Mouse (Mus musculus): ENCODE results near the gene Parvb. TPM values are rescaled to one million over a fixed set of nuclear protein-coding genes. Genes with fewer than 3 reads are reported as not detected.

Parvb gene
- polyA plus RNA-seq, 1 experiment, result 5.4 TPM

GRCm38 (mm10) chr15:84196486-84197165 is 35.2 kb upstream of the Parvb start:
- TF ChIP-seq CTCF (IDR thresholded peaks at IDR 0.05; ENCODE audit: control insufficient read depth, insufficient read depth, insufficient replicate concordance, low read depth, low read length) (no peak), POLR2A (IDR thresholded peaks at IDR 0.05; ENCODE audit: control insufficient read depth, low read depth, low read length) (no peak)
- Histone ChIP-seq H3K4me1 (ENCODE audit: control insufficient read depth, insufficient read depth, low read length) (peaks cover 5% of the 10 kb centered on the region), H3K27me3 (ENCODE audit: control insufficient read depth, insufficient read depth, low read length) (no peaks in the 10 kb centered on the region), H3K4me3 (ENCODE audit: control insufficient read depth, low read depth, low read length) (no peak overlapping the region), H3K27ac (ENCODE audit: control insufficient read depth, insufficient read depth, low read depth, low read length) (no peak overlapping the region), H3K36me3 (ENCODE audit: control insufficient read depth, insufficient read depth, low read length) (no peaks in the 10 kb centered on the region; the same call in 1 of the 2 replicates)

DNA sequence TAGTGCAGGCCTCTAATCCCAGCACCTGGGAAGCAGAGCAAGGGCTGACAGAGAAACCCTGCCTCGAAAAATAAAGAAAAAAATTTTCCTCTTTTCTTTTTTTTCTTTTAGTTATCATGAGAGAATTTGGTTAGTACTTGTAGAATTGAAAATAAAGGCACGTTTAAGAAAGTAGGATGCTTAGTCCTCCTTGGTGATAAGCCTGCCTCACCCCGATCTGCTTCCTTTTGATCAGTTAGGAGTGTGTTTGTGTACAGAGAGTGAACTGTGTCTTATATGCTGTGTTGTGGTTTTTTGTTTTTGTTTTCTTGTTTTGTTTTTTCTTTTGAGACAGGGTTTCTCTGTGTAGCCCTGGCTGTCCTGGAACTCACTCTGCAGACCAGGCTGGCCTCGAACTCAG is 24.5 kb upstream of the Parvb start:
- peaks cover 3% of the 10 kb centered on the region for H3K36me3 ChIP-seq (ENCODE audit: control insufficient read depth, insufficient read depth, low read length)
- H3K4me1 ChIP-seq (ENCODE audit: control insufficient read depth, insufficient read depth, low read length), result peaks cover 2% of the 10 kb centered on the region; the same call in 1 of the 2 replicates
- no peak overlapping the region for H3K4me3 ChIP-seq (ENCODE audit: control insufficient read depth, low read depth, low read length)
- TF ChIP-seq POLR2A (IDR thresholded peaks at IDR 0.05; ENCODE audit: control insufficient read depth, low read depth, low read length) (no peak), CTCF (IDR thresholded peaks at IDR 0.05; ENCODE audit: control insufficient read depth, insufficient read depth, insufficient replicate concordance, low read depth, low read length) (no peak)
- no peaks in the 10 kb centered on the region for H3K27me3 ChIP-seq (ENCODE audit: control insufficient read depth, insufficient read depth, low read length)
- H3K27ac ChIP-seq (ENCODE audit: control insufficient read depth, insufficient read depth, low read depth, low read length), result no peak overlapping the region

DNA sequence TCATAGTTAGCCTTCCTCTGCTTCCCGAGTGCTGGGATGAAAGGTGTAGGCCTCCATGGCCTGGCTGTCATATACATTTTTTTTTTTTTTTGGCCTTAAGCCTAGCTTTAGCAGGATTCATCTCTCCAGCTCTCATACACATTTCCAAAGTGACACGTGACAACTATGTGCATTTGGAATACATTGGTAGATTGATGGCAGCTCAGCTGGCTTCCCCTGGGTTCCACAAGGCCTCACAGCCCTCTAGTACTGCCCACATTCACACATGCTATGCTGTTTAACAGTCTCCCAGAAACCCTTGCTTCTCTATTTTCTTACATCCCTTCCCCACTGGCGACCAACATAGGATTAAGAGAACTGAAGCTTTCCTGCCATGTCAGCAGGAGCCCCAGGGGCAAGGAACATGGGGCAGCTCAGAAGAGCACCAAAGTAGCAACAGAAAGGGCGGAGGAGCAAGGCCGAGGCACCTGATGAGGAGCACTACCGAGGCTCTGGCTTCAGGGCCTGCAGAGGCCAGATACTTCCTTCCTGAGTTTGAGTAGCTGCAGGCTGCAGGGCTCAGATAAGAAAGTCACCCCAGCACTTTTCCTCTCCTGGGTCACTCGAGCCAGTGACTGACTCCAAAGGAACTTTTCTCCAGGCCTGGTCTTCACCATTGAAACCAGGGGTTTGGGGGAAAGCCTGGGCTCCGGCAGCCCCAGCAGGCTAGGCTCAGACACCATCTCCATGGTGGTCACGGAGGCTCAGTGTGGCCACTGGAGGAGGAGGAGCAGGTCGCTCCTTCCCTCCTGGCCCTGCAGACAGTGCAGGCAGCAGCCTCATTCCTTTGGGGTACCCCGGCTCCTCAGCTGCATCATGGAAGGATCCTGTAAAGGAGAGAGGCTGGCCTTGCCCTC is 22.1 kb upstream of the Parvb start:
- H3K4me3 ChIP-seq (ENCODE audit: control insufficient read depth, low read depth, low read length), result no peak overlapping the region
- H3K27ac ChIP-seq (ENCODE audit: control insufficient read depth, insufficient read depth, low read depth, low read length), result no peak overlapping the region
- peaks cover 2% of the 10 kb centered on the region; the same call in 1 of the 2 replicates for H3K4me1 ChIP-seq (ENCODE audit: control insufficient read depth, insufficient read depth, low read length)
- H3K36me3 ChIP-seq (ENCODE audit: control insufficient read depth, insufficient read depth, low read length), result no peaks in the 10 kb centered on the region
- no peaks in the 10 kb centered on the region for H3K27me3 ChIP-seq (ENCODE audit: control insufficient read depth, insufficient read depth, low read length)
- TF ChIP-seq POLR2A (IDR thresholded peaks at IDR 0.05; ENCODE audit: control insufficient read depth, low read depth, low read length) (no peak), CTCF (IDR thresholded peaks at IDR 0.05; ENCODE audit: control insufficient read depth, insufficient read depth, insufficient replicate concordance, low read depth, low read length) (no peak)

DNA sequence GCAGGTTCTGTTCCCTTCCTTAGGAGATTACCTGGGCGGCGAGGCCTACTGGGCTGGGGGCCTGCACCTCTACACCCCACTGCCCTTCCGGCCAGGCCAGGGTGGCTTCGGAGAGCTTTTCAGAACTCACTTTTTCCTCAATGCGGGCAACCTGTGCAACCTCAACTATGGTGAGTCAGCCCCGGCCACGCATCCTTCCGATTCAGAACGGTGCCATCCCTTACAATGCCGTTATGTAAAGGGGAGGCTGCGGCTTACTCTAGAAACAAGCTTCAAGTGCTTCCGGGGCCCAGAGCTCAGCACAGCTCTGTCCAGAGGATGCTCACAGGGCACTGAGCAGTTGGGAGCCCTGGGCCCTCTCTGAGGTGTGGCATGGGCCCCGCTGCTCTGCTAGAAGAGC is 21.4 kb upstream of the Parvb start:
- Histone ChIP-seq H3K27me3 (ENCODE audit: control insufficient read depth, insufficient read depth, low read length) (no peaks in the 10 kb centered on the region), H3K36me3 (ENCODE audit: control insufficient read depth, insufficient read depth, low read length) (no peaks in the 10 kb centered on the region), H3K4me3 (ENCODE audit: control insufficient read depth, low read depth, low read length) (no peak overlapping the region), H3K27ac (ENCODE audit: control insufficient read depth, insufficient read depth, low read depth, low read length) (no peak overlapping the region), H3K4me1 (ENCODE audit: control insufficient read depth, insufficient read depth, low read length) (peaks cover 2% of the 10 kb centered on the region; the same call in 1 of the 2 replicates)
- TF ChIP-seq CTCF (IDR thresholded peaks at IDR 0.05; ENCODE audit: control insufficient read depth, insufficient read depth, insufficient replicate concordance, low read depth, low read length), result no peak
- no peak for TF ChIP-seq POLR2A (IDR thresholded peaks at IDR 0.05; ENCODE audit: control insufficient read depth, low read depth, low read length)

DNA sequence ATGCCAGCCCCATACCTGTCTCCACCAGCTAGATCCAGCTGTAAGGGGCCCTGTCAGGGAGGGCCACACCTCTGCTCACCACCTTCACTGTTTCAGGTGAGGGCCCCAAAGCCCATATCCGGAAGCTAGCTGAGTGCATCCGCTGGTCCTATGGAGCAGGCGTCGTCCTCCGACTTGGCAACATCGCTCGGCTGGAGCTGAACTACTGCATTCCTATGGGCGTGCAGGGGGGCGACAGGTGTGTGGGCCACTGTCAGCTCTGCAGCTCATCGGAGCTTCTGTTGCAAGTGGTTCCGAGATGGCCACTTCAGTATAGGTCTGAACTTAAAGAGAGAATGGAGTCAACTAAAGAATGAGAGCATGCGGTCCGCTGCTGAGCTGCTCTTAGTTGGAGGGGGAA is 20.9 kb upstream of the Parvb start:
- TF ChIP-seq POLR2A (IDR thresholded peaks at IDR 0.05; ENCODE audit: control insufficient read depth, low read depth, low read length) (no peak), CTCF (IDR thresholded peaks at IDR 0.05; ENCODE audit: control insufficient read depth, insufficient read depth, insufficient replicate concordance, low read depth, low read length) (no peak)

GRCm38 (mm10) chr15:84211564-84211963 is 20.3 kb upstream of the Parvb start:
- Histone ChIP-seq H3K27ac (ENCODE audit: control insufficient read depth, insufficient read depth, low read depth, low read length) (no peak overlapping the region), H3K4me3 (ENCODE audit: control insufficient read depth, low read depth, low read length) (no peak overlapping the region), H3K4me1 (ENCODE audit: control insufficient read depth, insufficient read depth, low read length) (peaks cover 2% of the 10 kb centered on the region; the same call in 1 of the 2 replicates), H3K27me3 (ENCODE audit: control insufficient read depth, insufficient read depth, low read length) (no peaks in the 10 kb centered on the region), H3K36me3 (ENCODE audit: control insufficient read depth, insufficient read depth, low read length) (no peaks in the 10 kb centered on the region)
- TF ChIP-seq POLR2A (IDR thresholded peaks at IDR 0.05; ENCODE audit: control insufficient read depth, low read depth, low read length), result no peak
- TF ChIP-seq CTCF (IDR thresholded peaks at IDR 0.05; ENCODE audit: control insufficient read depth, insufficient read depth, insufficient replicate concordance, low read depth, low read length), result no peak

More for the DNA sequence above, 20.9 kb upstream of the Parvb start:
- no peak overlapping the region for H3K4me3 ChIP-seq (ENCODE audit: control insufficient read depth, low read depth, low read length)
- H3K27me3 ChIP-seq (ENCODE audit: control insufficient read depth, insufficient read depth, low read length), result no peaks in the 10 kb centered on the region
- H3K27ac ChIP-seq (ENCODE audit: control insufficient read depth, insufficient read depth, low read depth, low read length), result no peak overlapping the region
- H3K4me1 ChIP-seq (ENCODE audit: control insufficient read depth, insufficient read depth, low read length), result peaks cover 2% of the 10 kb centered on the region; the same call in 1 of the 2 replicates
- H3K36me3 ChIP-seq (ENCODE audit: control insufficient read depth, insufficient read depth, low read length), result no peaks in the 10 kb centered on the region

Data from testis, adult 2 months (tissue).